Mouse (Mus musculus): ENCODE measurements around the gene Erich4.

DNA sequence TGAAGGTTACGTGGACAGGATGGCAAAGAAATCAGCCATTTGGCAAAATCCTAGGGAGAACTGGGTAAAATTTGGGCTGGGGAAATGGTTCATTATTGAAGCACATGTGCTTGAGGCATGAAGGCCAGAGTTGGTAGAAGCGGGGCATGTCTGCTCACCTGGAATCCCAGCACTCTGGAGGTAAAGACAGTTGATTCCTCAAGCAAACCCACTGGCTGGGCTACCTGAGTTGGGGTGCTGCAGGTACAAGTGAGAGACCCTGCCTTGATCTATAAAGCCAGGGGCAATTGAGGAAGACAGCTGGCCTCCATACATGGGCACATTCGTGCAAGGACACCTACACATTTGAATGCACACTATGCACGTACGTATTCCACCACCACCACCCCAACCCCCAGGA lies 4.4 kb upstream of the Erich4 start:
- TF ChIP-seq POLR2A (IDR thresholded peaks at IDR 0.05; ENCODE audit: insufficient read length, low read depth) (no peak), E2F4 (IDR thresholded peaks at IDR 0.05; ENCODE audit: insufficient read depth) (no peak), MYOD1 (IDR thresholded peaks at IDR 0.05; ENCODE audit: control insufficient read depth in 1 of 3, insufficient read length in 2 of 3, low read depth in 2 of 3) (no peak), TCF3 (IDR thresholded peaks at IDR 0.05; ENCODE audit: insufficient read length, low read depth) (no peak), POLR2AphosphoS2 (IDR thresholded peaks at IDR 0.05; ENCODE audit: insufficient read length, low read depth) (no peak), MAX (IDR thresholded peaks at IDR 0.05; ENCODE audit: low read depth) (no peak), USF1 (IDR thresholded peaks at IDR 0.05; ENCODE audit: low read depth) (no peak), MYOG (IDR thresholded peaks at IDR 0.05; ENCODE audit: control insufficient read depth in 1 of 3, insufficient read depth in 1 of 3, insufficient read length in 2 of 3, low read depth in 2 of 3) (no peak), REST (IDR thresholded peaks at IDR 0.05; ENCODE audit: insufficient read depth, insufficient read length) (no peak)

Data from myocyte (in vitro differentiated cells).